Mouse (Mus musculus) 3T3-L1 (cell line): ENCODE data around the gene Aco2.

ENCODE experiments used
- DNase-seq: peaks from one replicate; pipeline ENCODE4 v3.0.0-alpha.2; 2015; ENCODE audit warnings: low read depth, low spot score

Aco2 gene

DNA sequence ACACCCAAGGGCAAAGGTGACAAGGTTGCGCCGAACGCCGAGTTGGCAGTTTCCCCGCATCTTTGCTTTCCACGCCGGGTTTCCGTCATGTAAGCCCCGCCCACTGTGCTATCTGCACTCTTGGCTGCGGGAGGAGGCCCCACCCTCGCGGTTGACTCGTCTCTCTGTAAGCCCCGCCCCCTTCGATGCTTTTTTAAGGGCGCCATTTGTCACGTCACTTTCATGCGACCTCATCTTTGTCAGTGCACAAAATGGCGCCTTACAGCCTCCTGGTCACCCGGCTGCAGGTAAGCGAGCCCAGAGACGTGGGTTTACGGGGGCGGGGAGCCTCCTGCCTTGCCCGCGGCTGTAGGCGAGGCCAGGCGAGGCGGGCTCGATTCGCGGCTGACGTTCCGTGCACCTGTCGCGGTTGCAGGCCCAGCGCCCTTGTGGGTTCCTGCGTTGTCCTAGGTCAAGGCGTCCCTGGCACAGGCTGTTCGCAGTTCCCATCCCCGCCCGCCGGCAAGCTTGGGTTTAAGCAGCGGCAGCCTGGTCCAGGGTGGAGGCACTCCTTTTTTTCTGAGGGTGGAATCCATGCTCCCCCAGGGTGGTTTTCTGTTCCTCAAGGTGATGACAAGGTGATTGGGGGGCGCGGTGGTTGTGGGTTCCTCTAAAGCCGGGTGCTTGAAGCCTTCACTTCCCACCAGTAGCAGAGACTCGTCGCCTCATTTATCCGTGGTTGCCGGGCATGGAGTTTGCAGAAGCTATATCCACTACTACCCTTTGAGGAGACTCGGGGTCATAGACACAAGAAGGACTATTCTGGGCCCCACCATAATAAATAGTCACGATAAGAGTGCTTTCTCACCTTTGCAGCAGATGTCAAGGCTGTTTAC is at the start of gene Aco2:
Gene Aco2 (plus strand): TSS at position 48 of the 875 bp plus-strand sequence.
- peak; percentile 99 for DNase-seq

GRCm38 (mm10) chr15:81822631-81823030 is 49.5 kb upstream of the Aco2 start:
- no peak for DNase-seq

- DNase-seq, result no peak
Observed at GRCm38 (mm10) chr15:81824832-81825231, 47.3 kb upstream of the Aco2 start.

DNA sequence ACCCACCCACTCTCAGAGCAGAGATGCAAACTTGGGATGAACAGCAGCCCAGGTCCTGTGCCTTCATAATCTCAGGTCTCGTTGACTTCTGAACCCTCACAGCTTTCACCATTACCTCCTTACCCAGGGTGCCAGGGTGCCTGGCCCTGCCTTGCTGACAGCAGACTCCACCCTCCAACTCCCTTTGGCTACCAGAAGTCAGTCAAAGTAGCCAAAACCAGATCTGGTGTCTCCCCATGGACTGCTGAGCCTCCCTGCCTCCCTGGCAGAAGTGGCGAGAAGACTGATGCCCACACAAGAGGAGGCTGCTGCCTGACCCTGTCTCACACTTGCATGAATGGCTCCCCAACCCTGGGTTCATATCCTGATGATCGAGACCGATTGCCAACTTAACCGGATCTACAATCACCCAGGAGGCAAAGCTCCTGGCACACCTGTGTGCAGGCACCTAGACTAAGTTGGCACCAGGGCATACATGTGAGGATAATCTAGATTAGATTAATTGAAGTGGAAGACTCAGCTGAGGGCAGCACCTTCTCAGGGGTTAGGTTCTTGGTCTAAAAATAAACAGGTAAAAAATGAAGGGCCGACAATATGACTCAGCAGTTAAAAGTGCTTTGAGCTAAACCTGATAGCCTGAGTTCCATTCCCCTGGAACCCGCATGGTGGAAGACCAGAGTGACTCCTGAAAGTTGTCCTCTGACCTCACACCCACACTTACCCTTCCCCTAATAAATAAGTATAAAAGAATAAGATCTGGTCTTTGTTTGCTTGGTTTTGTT is 43.5 kb upstream of the Aco2 start:
- DNase-seq, result no peak

- no peak for DNase-seq
Observed at GRCm38 (mm10) chr15:81829208-81829580, 42.9 kb upstream of the Aco2 start.

GRCm38 (mm10) chr15:81830530-81830929 is 41.6 kb upstream of the Aco2 start:
- no peak for DNase-seq

DNA sequence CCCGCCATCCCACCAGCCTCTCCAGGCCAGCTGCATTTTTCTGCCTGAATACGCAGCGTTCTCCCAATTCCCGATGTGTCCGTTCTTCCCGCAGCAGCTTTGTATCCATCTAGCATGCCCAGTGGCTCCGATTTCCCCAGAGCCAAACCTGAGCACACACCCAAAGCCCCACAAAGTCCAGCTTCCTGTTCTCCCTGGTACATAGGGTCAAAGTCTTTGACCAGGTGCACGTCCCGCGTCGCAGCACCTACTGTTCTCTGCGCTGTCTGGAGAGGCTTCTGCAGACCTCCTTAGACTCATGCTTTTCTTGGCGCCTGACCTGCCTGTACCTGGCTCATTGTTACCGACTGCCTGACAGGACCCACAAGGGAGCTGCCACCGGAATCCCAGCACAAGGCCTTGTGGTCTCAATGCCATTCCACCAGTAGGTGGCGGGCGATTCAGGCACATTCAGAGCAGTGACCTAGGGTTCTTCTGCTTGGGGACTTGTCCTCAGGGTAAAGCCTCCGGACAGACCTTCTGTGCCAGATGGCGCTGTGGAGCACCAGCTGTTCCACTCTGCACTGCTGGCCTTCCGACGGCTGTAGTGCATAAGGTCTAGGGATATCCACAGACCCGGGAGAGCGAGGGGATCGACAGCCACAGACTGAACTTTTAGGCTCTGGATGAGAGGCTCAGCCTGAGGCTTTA is 40.8 kb upstream of the Aco2 start:
- peak; percentile 93 for DNase-seq

DNA sequence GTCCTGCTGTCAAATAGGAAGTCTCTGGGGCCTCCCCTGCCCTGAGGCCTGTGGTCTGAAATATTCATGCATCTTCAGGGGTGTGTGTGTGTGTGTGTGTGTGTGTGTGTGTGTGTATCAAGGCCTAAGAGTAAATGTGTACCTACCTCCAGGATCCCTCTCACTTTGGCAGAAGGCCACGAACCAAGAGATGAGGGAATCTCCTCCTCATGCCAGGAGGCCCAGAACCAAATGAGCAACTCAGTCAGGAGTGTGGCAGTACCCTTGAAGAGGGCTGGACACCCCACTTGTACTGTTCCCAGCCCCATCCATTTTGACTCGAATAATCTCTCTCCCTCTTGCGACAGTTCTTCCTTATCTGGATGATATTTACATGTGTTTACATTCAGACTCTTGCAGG is 39.9 kb upstream of the Aco2 start:
- DNase-seq, result no peak

DNA sequence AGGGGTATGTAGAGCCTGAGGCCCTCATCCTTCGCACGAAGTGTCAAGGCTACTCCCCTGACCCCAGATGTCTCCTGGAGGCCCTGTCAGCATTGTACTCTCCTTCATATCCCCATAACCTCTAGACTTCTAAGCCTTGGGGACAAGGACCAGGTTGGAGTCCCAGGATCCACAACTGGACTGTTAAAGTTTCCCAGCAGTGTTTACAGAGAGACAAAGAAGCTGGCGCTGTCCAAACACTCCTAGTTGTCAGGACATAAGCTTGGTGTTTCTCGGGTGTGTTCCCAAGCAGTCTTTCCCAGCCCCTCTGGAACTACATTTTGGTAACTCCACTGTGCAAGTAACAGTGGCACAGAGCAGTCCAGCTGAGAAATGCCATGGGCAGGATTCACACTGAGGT is 38.6 kb upstream of the Aco2 start:
- no peak for DNase-seq

GRCm38 (mm10) chr15:81834171-81834841 is 37.8 kb upstream of the Aco2 start:
- DNase-seq, result no peak

GRCm38 (mm10) chr15:81835007-81835880 is 36.9 kb upstream of the Aco2 start:
- no peak for DNase-seq

- no peak for DNase-seq
Observed at GRCm38 (mm10) chr15:81836124-81836821, 35.8 kb upstream of the Aco2 start.

DNA sequence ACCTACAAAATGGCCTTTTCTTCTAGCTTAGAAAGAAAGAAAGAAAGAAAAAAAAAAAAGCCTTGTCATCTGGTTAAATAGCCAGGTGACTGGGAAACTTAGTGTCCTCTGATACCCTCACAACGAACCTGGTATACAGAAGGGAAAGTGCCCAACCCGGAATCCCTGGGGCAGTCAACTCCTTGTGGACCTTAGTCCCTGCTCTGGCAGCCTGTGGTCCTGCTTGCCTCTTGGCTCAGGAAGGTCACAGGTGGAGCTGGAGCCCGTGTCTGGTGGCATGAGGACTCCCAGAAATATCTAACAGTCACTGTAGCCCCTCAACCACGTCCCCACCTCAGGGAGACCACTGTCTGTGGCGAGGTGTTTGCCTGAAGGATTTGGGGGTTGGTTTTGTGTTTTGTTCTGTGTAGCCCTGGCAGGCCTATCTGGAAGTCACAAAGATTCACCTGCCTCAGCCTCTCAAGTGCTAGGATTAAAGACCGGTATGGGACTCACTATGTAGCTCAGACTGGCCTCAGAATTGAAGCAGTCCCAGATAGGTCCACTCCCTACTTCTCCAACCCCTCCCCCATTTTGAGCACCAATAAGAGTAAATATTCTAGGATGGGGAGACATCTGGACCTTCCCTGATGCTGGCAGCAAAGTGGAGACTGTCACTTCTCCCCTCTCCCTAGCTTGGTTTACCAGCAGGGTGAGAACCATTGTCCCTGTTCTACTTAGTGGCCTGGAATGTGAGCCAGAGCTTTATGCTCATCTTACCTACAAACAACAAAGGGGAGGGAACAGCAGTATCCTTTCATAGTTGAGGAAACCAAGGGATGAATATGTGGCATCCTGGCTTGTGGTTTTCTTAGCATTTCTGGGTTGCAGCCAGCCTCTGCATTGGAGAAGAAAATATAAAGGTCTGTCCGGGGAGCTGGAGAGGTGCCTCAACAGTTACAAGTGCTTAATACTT is 34.9 kb upstream of the Aco2 start:
- DNase-seq, result peak; percentile 35

- no peak for DNase-seq
Observed at GRCm38 (mm10) chr15:81838554-81839235, 33.4 kb upstream of the Aco2 start.

DNA sequence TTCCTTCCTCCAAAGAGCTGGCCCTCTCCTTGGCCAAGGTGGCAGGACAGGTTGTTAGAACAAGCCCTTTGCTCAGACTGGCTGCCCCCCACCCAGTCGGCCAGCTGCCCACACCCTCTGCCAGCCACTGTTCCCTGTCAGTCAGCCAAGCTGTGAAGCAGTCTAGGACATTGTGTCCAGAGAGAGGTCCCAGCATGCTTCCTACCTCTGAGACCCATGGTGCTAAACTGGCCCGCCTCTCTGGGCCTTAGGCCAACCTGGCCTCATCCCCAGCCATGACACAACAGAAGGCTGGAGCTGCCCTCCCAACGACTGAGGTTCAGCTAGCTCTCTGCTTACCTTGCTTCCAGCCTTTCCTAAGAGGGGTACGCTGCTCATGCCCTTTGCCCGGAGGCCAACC is 32.5 kb upstream of the Aco2 start:
- DNase-seq, result peak; percentile 88

GRCm38 (mm10) chr15:81840306-81840705 is 31.8 kb upstream of the Aco2 start:
- no peak for DNase-seq

GRCm38 (mm10) chr15:81842275-81842674 is 29.8 kb upstream of the Aco2 start:
- no peak for DNase-seq

DNA sequence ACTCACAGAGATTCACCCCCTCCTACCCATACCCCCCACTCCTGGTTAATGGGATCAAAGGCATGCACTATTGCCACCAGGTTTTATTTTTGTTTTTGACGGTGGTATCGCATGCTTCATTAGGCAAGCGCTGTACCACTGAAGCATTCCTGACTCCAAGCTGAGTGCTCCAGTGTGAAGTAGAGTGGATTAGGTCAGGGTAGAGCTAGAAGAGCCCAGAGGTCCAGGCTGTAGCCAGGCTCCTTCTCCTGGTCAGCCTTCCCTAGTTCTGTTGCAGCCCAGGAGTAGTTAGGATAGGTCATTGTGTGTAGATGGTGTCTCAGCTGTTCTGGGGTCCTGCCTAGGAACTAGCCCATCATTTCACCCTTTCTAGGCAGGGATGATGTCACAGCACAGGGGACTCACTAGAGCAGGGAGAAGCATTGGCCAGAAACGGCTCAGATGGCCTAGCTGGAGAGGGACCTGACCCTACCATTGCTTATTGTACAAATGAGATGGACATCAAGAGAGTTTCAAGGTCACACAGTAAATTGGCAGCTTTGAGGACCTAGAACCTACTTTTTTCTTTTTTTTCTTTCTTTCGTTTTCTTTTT is 27.0 kb upstream of the Aco2 start:
- no peak for DNase-seq
